Mouse (Mus musculus) E14TG2a.4 (cell line): ENCODE results near the gene Il10.

Source experiments
- CTCF ChIP-seq: conservative IDR thresholded peaks from 2 replicates; pipeline ENCODE4 v1.5.1; 2014; ENCODE audit warnings: low read length
- NANOG ChIP-seq: IDR thresholded peaks from 2 replicates; pipeline ENCODE4 v1.6.1; 2014; ENCODE audit warnings: borderline replicate concordance, low read length, mixed read lengths
- POU5F1 ChIP-seq: IDR thresholded peaks from 2 replicates; pipeline ENCODE4 v1.6.1; 2014; ENCODE audit warnings: low read length, borderline replicate concordance

- no peak for TF ChIP-seq CTCF
- TF ChIP-seq NANOG: no peak
- TF ChIP-seq POU5F1: no peak
Observed at GRCm38 (mm10) chr1:131054251-131054650, 34.6 kb downstream of the Il10 start.
